Mouse (Mus musculus) MEL (cell line): ENCODE results near the gene Trmt61a. TPM values are rescaled to one million over a fixed set of nuclear protein-coding genes. Genes with fewer than 3 reads are reported as not detected.

ENCODE experiments used
- DNase-seq: peaks from one replicate; pipeline ENCODE4 v3.0.0; 2011; ENCODE audit warnings: low read depth, low spot score
- H3K27ac ChIP-seq: 2 replicates; pipeline ENCODE4 v1.5.1; 2012; ENCODE audit warnings: low read depth, mild to moderate bottlenecking, control low read depth, low read length, moderate library complexity; ENCODE audit not compliant: control insufficient read depth
- H3K27me3 ChIP-seq, 2 experiments: fragments of 150-350 bp in 1 of 2; sonication (generic) in 1 of 2; 2 replicates each; pipeline ENCODE4 v1.6.1; 2012; ENCODE audit warnings: low read length in 2 of 2, mild to moderate bottlenecking in 2 of 2, improper control_type of control experiment in 1 of 2, moderate library complexity in 1 of 2; ENCODE audit not compliant: insufficient read depth in 2 of 2, control insufficient read depth in 1 of 2
- H3K36me3 ChIP-seq, 2 experiments: 2 replicates each; pipeline ENCODE4 v1.6.1; 2012 to 2014; ENCODE audit warnings: low read length in 2 of 2, improper control_type of control experiment in 1 of 2, inconsistent platforms in 1 of 2, mild to moderate bottlenecking in 1 of 2; ENCODE audit not compliant: insufficient read depth in 2 of 2, control insufficient read depth in 1 of 2
- H3K4me1 ChIP-seq, 2 experiments: fragments of 150-350 bp in 1 of 2; sonication (generic) in 1 of 2; 2 replicates each; pipeline ENCODE4 v1.6.1; 2012; ENCODE audit warnings: low read length in 2 of 2, improper control_type of control experiment in 1 of 2, mild to moderate bottlenecking in 1 of 2; ENCODE audit not compliant: insufficient read depth in 2 of 2, control insufficient read depth in 1 of 2
- H3K4me3 ChIP-seq, 2 experiments: fragments of 150-350 bp in 1 of 2; sonication (generic) in 1 of 2; 2 replicates each; pipeline ENCODE4 v1.5.1; 2012; ENCODE audit warnings: low read depth in 2 of 2, low read length in 2 of 2, mild to moderate bottlenecking in 2 of 2, moderate library complexity in 2 of 2, control low read depth in 1 of 2, improper control_type of control experiment in 1 of 2; ENCODE audit not compliant: control insufficient read depth in 1 of 2, insufficient read depth in 1 of 2
- H3K79me2 ChIP-seq: 2 replicates; pipeline ENCODE4 v1.6.1; 2012; ENCODE audit warnings: mild to moderate bottlenecking, low read length, moderate library complexity; ENCODE audit not compliant: control insufficient read depth, poor library complexity, insufficient read depth
- H3K9ac ChIP-seq: 2 replicates; pipeline ENCODE4 v1.6.1; 2012; ENCODE audit warnings: low read depth, mild to moderate bottlenecking, control low read depth, low read length, moderate library complexity; ENCODE audit not compliant: control insufficient read depth, poor library complexity, severe bottlenecking
- H3K9me3 ChIP-seq: fragments of 150-350 bp; sonication (generic); replicated peaks from 2 replicates; pipeline ENCODE4 v1.6.1; 2012; ENCODE audit warnings: mild to moderate bottlenecking, low read length, improper control_type of control experiment, moderate library complexity; ENCODE audit not compliant: insufficient read depth
- MAX ChIP-seq: IDR thresholded peaks from 2 replicates; pipeline ENCODE4 v1.6.1; 2011; ENCODE audit warnings: low read length, improper control_type of control experiment
- MAZ ChIP-seq: IDR thresholded peaks from 2 replicates; pipeline ENCODE4 v1.6.1; 2012; ENCODE audit warnings: low read depth, mild to moderate bottlenecking, inconsistent platforms, low read length, improper control_type of control experiment
- MXI1 ChIP-seq: IDR thresholded peaks from 2 replicates; pipeline ENCODE4 v1.6.1; 2011; ENCODE audit warnings: mild to moderate bottlenecking, low read depth, low read length, improper control_type of control experiment
- MYB ChIP-seq: IDR thresholded peaks from 2 replicates; pipeline ENCODE4 v1.6.1; 2011; ENCODE audit warnings: mild to moderate bottlenecking, low read depth, low read length, improper control_type of control experiment
- NELFE ChIP-seq: IDR thresholded peaks from 2 replicates; pipeline ENCODE4 v1.6.1; 2011; ENCODE audit warnings: low read depth, low read length, improper control_type of control experiment
- TAL1 ChIP-seq: IDR thresholded peaks from 2 replicates; pipeline ENCODE4 v1.6.1; 2012; ENCODE audit warnings: mild to moderate bottlenecking, inconsistent platforms, low read length, moderate library complexity, mixed read lengths
- ZKSCAN1 ChIP-seq: IDR thresholded peaks from 2 replicates; pipeline ENCODE4 v1.6.1; 2012; ENCODE audit warnings: low read depth, mild to moderate bottlenecking, inconsistent platforms, low read length, improper control_type of control experiment, moderate library complexity
- ZNF384 ChIP-seq: IDR thresholded peaks from 2 replicates; pipeline ENCODE4 v1.6.1; 2012; ENCODE audit warnings: low read depth, mild to moderate bottlenecking, inconsistent platforms, low read length, improper control_type of control experiment
- polyA plus RNA-seq, 2 experiments: library from polyadenylated mRNA; stranded (reverse) in 1 of 2; unstranded in 1 of 2; fragments of >175 nt in 1 of 2; fragments of >200 nt in 1 of 2; gene quantifications; 2 replicates each; pipeline versions ENCODE4 v1.2.1 to v1.2.4; 2012; ENCODE audit warnings: low replicate concordance in 2 of 2, low read depth in 1 of 2; ENCODE audit not compliant: insufficient read length in 2 of 2, insufficient read depth in 1 of 2, missing spikeins in 1 of 2
- total RNA-seq: library from RNA; depleted of rRNA; stranded (reverse); fragments of 300-350 nt; gene quantifications from 2 replicates; pipeline ENCODE4 v1.2.3, GENCODE M21; 2012

The Trmt61a gene
- total and polyA plus RNA-seq, 3 experiments, result 41.4 to 77.5 TPM; not detected in 1

GRCm38 (mm10) chr12:111669000-111669788, 8.7 kb upstream of the Trmt61a start:
- H3K36me3 ChIP-seq, result no peaks in the 10 kb centered on the region
- no peaks in the 10 kb centered on the region; the same call in 1 of the 2 replicates for H3K79me2 ChIP-seq
- peak overlapping the region; percentile 87 for H3K9ac ChIP-seq
- peak overlapping the region; percentile 84 for H3K27ac ChIP-seq
- H3K4me3 ChIP-seq, result peak overlapping the region; percentile 62 to 71; a peak in 3 of 4 replicates
- no peaks in the 10 kb centered on the region for H3K9me3 ChIP-seq
- H3K4me1 ChIP-seq, result no peaks in the 10 kb centered on the region; a peak in 1 of 4 replicates
- TF ChIP-seq MYB, result no peak
- no peak for TF ChIP-seq ZKSCAN1
- no peak for TF ChIP-seq TAL1
- TF ChIP-seq MAX, result no peak
- TF ChIP-seq MAZ, result no peak; the same call in 1 of the 2 replicates
- TF ChIP-seq MXI1, result no peak
- TF ChIP-seq, all 39 proteins: peak for 0
- DNase-seq, result no peak
- no peaks in the 10 kb centered on the region for H3K27me3 ChIP-seq

- no peak overlapping the region for H3K27ac ChIP-seq
- no peak for TF ChIP-seq ZNF384
- H3K4me1 ChIP-seq, result no peaks in the 10 kb centered on the region; a peak in 1 of 4 replicates
- H3K36me3 ChIP-seq, result 0 out of 4 replicates have a peak, but pooled peaks cover 0 to 2% of the 10 kb centered on the region in 2 experiments
- H3K27me3 ChIP-seq, result no peaks in the 10 kb centered on the region
- no peak for DNase-seq
- H3K4me3 ChIP-seq, result no peak overlapping the region
- H3K79me2 ChIP-seq, result no peaks in the 10 kb centered on the region; the same call in 1 of the 2 replicates
- no peak overlapping the region for H3K9ac ChIP-seq
- H3K9me3 ChIP-seq, result no peaks in the 10 kb centered on the region
These were observed 7.9 kb upstream of the Trmt61a start for GRCm38 (mm10) chr12:111669961-111670360.

- Histone ChIP-seq H3K36me3 (peaks cover 0 to 4% of the 10 kb centered on the region in 2 experiments; a peak in 2 of 4 replicates), H3K27me3 (no peaks in the 10 kb centered on the region), H3K4me3 (no peak overlapping the region), H3K9me3 (no peaks in the 10 kb centered on the region), H3K79me2 (no peaks in the 10 kb centered on the region; the same call in 1 of the 2 replicates), H3K9ac (no peak overlapping the region), H3K4me1 (peaks cover 3 to 4% of the 10 kb centered on the region in 2 experiments), H3K27ac (no peak overlapping the region)
- no peak for DNase-seq
- TF ChIP-seq NELFE, result no peak
- TF ChIP-seq, all 39 proteins: peak for 0
These were observed 7.4 kb upstream of the Trmt61a start for GRCm38 (mm10) chr12:111670371-111670971.
